Mouse (Mus musculus) heart, embryonic 15.5 days (tissue): ENCODE data around the gene Ppm1h. TPM values are rescaled to one million over a fixed set of nuclear protein-coding genes. Genes with fewer than 3 reads are reported as not detected.
"Not testable (repeated sequence)": the region's sequence is repeated elsewhere in the genome, so short reads cannot be mapped to it uniquely, and the experiment has no call there.

Experiments
- ATAC-seq: fragments of 200-750 bp; cut with Nextera tagmentation; replicated peaks from 2 replicates; pipeline ENCODE4 v1.8.0; 2017; ENCODE audit warnings: low read depth, moderate TSS enrichment; ENCODE audit not compliant: insufficient number of reproducible peaks, insufficient read depth, low FRiP score
- H3K27ac ChIP-seq: fragments of 300-500 bp; sonication (generic); 2 replicates; pipeline ENCODE4 v1.5.1; 2015; ENCODE audit warnings: mild to moderate bottlenecking, inconsistent platforms
- H3K27me3 ChIP-seq: fragments of 300-500 bp; sonication (generic); 2 replicates; pipeline ENCODE4 v1.6.1; 2015; ENCODE audit warnings: inconsistent platforms
- H3K36me3 ChIP-seq: fragments of 300-500 bp; sonication (generic); 2 replicates; pipeline ENCODE4 v1.6.1; 2015; ENCODE audit warnings: mild to moderate bottlenecking, inconsistent platforms
- H3K4me1 ChIP-seq: fragments of 300-500 bp; sonication (generic); replicated peaks from 2 replicates; pipeline ENCODE4 v1.6.1; 2015; ENCODE audit warnings: inconsistent platforms
- H3K4me2 ChIP-seq: fragments of 300-500 bp; sonication (generic); 2 replicates; pipeline ENCODE4 v1.6.1; 2015; ENCODE audit warnings: inconsistent platforms, mild to moderate bottlenecking, moderate library complexity
- H3K4me3 ChIP-seq: fragments of 300-500 bp; sonication (generic); 2 replicates; pipeline ENCODE4 v1.5.1; 2015; ENCODE audit warnings: mild to moderate bottlenecking, inconsistent platforms
- H3K9ac ChIP-seq: fragments of 300-500 bp; sonication (generic); 2 replicates; pipeline ENCODE4 v1.6.1; 2015; ENCODE audit warnings: mild to moderate bottlenecking, inconsistent platforms
- H3K9me3 ChIP-seq: fragments of 300-500 bp; sonication (generic); replicated peaks from 2 replicates; pipeline ENCODE4 v1.6.1; 2016; ENCODE audit warnings: inconsistent platforms
- WGBS: fragments of 180-500 bp; shearing (Covaris S2); methylation state at CpG from one replicate; pipeline ENCODE4 v1.1.7; 2015; ENCODE audit warnings: mixed read lengths; 5-methylcytosine and 5-hydroxymethylcytosine counted together
- polyA plus RNA-seq: library from polyadenylated mRNA; unstranded; fragments of >200 nt; fragmentation: Nextera tagmentation; extraction: Ambion mirVana; gene quantifications from 2 replicates; pipeline ENCODE4 v1.2.1, GENCODE M21; 2015

Ppm1h gene
- polyA plus RNA-seq, 1 experiment from 2014 or later, result 4.2 TPM

- H3K36me3 ChIP-seq, H3K9ac ChIP-seq, ATAC-seq, H3K27me3 ChIP-seq, H3K9me3 ChIP-seq, H3K4me3 ChIP-seq, H3K4me2 ChIP-seq, H3K27ac ChIP-seq: not testable (repeated sequence)
- H3K4me1 ChIP-seq, result peaks cover 18% of the 10 kb centered on the region
- 91% methylated on average over 5 of the region's 5 CpGs for WGBS
These were observed 287.1 kb downstream of the Ppm1h start for GRCm38 (mm10) chr10:122965650-122966049.

GRCm38 (mm10) chr10:122966421-122966820 is 287.9 kb downstream of the Ppm1h start:
- no peaks in the 10 kb centered on the region for H3K36me3 ChIP-seq
- H3K4me1 ChIP-seq, result peaks cover 13% of the 10 kb centered on the region
- H3K4me2 ChIP-seq, result no peak overlapping the region
- no peaks in the 10 kb centered on the region for H3K9me3 ChIP-seq
- no peak overlapping the region for H3K9ac ChIP-seq
- H3K4me3 ChIP-seq, result no peak overlapping the region
- peaks cover 3% of the 10 kb centered on the region; the same call in 1 of the 2 replicates for H3K27me3 ChIP-seq
- no peak overlapping the region for H3K27ac ChIP-seq
- WGBS, result 58% methylated on average over 7 of the region's 7 CpGs
- ATAC-seq, result no peak

DNA sequence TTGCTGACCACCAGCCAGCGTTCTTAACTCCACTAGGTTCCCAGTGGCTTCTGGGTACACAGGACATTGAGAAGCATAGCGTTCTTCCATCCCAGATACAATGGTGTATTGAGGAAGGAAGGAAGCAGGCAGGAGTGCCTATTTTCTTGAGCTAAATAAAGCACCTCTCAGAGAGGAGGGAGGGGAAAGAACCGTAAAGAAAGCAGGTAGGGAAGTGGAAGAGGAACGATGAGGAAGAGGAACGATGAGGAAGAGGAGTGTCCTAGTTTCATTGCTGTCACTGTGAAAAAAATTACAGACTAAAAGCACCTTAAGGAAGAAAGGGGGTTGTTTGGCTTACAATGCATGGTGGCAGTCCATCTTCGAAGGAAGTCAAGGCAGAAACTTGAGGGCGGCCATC is 291.6 kb downstream of the Ppm1h start:
- Histone ChIP-seq H3K4me1 (no peaks in the 10 kb centered on the region), H3K4me3 (no peak overlapping the region), H3K9ac (no peak overlapping the region), H3K4me2 (no peak overlapping the region), H3K9me3 (no peaks in the 10 kb centered on the region), H3K27ac (no peak overlapping the region), H3K36me3 (no peaks in the 10 kb centered on the region), H3K27me3 (no peaks in the 10 kb centered on the region)
- no peak for ATAC-seq
- WGBS, result 74% methylated on average over 7 of the region's 7 CpGs

GRCm38 (mm10) chr10:122973241-122973640 is 294.7 kb downstream of the Ppm1h start:
- Histone ChIP-seq H3K9me3 (no peaks in the 10 kb centered on the region), H3K4me1 (peaks cover 10% of the 10 kb centered on the region; the same call in 1 of the 2 replicates), H3K27ac (no peak overlapping the region), H3K27me3 (no peaks in the 10 kb centered on the region), H3K4me3 (no peak overlapping the region), H3K9ac (no peak overlapping the region), H3K4me2 (no peak overlapping the region), H3K36me3 (no peaks in the 10 kb centered on the region)
- no peak for ATAC-seq

DNA sequence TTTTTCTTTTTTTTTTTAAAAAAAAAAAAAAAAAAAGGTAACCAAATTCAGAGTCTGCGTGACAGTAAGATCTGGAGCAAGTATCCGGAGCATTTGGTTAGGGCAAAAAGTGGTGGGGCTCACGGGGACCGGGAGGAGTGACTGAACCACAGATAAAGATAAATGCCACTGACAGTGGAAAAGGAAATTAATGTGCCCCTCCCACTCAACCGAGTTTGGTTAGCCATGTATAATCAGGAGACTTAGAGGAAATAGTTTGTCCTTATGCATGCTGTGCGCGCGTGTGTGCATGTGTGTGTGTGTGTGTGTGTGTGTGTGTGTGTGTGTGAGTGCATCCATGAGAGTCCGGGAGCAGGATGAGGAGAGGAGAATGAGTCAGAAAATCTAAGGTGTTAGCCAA is 297.5 kb downstream of the Ppm1h start:
- H3K27me3 ChIP-seq, result no peaks in the 10 kb centered on the region
- no peak overlapping the region for H3K9ac ChIP-seq
- WGBS, result 60% methylated on average over 9 of the region's 9 CpGs
- no peak overlapping the region for H3K27ac ChIP-seq
- H3K4me1 ChIP-seq, result peaks cover 10% of the 10 kb centered on the region; the same call in 1 of the 2 replicates
- no peaks in the 10 kb centered on the region for H3K9me3 ChIP-seq
- no peak overlapping the region for H3K4me3 ChIP-seq
- no peak for ATAC-seq
- H3K36me3 ChIP-seq, result peaks cover 13% of the 10 kb centered on the region
- H3K4me2 ChIP-seq, result no peak overlapping the region

- ATAC-seq, result no peak
- H3K9ac ChIP-seq, result no peak overlapping the region
- no peaks in the 10 kb centered on the region for H3K9me3 ChIP-seq
- peaks cover 21% of the 10 kb centered on the region for H3K4me1 ChIP-seq
- H3K4me2 ChIP-seq, result no peak overlapping the region
- peaks cover 13% of the 10 kb centered on the region for H3K36me3 ChIP-seq
- no peaks in the 10 kb centered on the region for H3K27me3 ChIP-seq
- H3K27ac ChIP-seq, result no peak overlapping the region
- no peak overlapping the region for H3K4me3 ChIP-seq
These were observed 300.8 kb downstream of the Ppm1h start for GRCm38 (mm10) chr10:122979356-122979755.

DNA sequence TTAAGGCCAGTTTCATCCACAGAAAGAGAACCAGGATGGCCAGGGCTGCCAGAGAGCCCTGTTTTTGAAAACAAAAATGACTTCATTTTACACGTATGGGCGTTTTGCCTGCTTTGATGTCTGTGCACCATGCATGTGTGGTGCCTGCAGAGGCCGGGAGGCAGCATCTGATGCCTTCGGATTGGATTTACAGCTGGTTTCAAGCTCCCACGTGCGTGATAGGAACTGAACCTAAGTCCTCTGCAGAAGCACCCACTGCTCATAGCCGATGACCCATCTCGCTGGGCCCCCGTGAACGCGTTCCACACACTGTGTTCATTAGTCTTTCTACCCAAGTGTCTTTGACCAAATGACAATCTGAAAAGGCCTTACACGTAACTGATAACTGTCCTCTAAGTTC is 301.6 kb downstream of the Ppm1h start:
- Histone ChIP-seq H3K4me3 (no peak overlapping the region), H3K4me2 (no peak overlapping the region), H3K27me3 (no peaks in the 10 kb centered on the region), H3K9me3 (no peaks in the 10 kb centered on the region), H3K27ac (no peak overlapping the region), H3K9ac (no peak overlapping the region), H3K4me1 (peaks cover 21% of the 10 kb centered on the region), H3K36me3 (peaks cover 13% of the 10 kb centered on the region)
- 93% methylated on average over 12 of the region's 12 CpGs for WGBS
- ATAC-seq, result no peak

- Histone ChIP-seq H3K36me3 (peaks cover 13% of the 10 kb centered on the region), H3K27me3 (no peaks in the 10 kb centered on the region), H3K9me3 (no peaks in the 10 kb centered on the region), H3K4me3 (peak overlapping the region; percentile 76), H3K4me2 (peak overlapping the region; percentile 75), H3K4me1 (peaks cover 26% of the 10 kb centered on the region), H3K9ac (peak overlapping the region; percentile 97; the same call in 1 of the 2 replicates), H3K27ac (peak overlapping the region; percentile 100)
- 29% methylated on average over 11 of the region's 11 CpGs for WGBS
- ATAC-seq, result no peak
These were observed 304.5 kb downstream of the Ppm1h start for GRCm38 (mm10) chr10:122982909-122983578.

DNA sequence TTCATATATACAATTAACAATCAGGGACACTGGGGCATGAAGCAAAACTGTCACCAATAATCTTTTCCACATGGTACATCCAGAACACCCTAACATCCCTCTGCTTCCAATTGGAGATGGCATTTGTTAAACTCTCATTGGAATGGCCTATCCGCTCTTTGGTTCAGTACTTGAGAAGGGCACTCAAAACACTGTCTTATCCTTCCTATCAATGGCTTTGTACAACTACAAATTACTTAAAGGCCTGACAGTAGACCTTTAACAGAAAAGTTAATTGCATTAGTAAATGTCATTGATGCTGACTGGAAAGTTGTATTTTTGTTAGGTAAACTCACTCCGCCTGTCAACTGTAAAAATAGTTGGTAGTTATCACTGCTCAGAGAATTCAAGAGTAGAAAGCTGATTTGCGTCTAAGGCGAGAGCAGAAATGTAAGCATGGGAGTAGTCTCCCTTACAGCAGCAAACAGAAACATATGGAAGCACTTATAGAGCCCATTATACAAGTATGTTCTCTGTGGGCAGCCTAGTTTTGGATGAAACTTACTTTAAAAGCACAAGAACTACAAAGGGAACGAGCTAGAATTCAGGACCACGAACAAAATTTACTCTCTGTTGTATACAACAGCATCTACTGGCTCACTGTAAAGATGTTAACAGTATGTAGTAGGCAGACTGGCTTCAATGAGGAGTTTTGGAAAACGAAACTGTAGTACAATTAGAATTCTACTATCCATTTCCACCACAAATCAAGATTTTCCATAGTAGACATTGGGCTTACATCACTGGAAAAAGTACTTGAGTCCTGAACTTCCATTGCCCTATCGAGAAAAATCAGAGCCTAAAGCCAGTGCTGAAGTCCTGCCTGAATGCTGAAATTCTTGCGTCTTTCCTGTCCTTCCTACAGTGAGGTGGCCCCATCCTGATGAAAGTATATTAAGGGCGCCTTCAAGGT is 305.3 kb downstream of the Ppm1h start:
- H3K4me3 ChIP-seq, result peak overlapping the region; percentile 76
- peaks cover 34% of the 10 kb centered on the region for H3K4me1 ChIP-seq
- peak overlapping the region; percentile 100 for H3K27ac ChIP-seq
- 25% methylated on average over 10 of the region's 10 CpGs for WGBS
- H3K9me3 ChIP-seq, result no peaks in the 10 kb centered on the region
- H3K36me3 ChIP-seq, result peaks cover 13% of the 10 kb centered on the region
- H3K9ac ChIP-seq, result peak overlapping the region; percentile 97
- no peaks in the 10 kb centered on the region for H3K27me3 ChIP-seq
- peak overlapping the region; percentile 75 for H3K4me2 ChIP-seq
- ATAC-seq, result no peak

DNA sequence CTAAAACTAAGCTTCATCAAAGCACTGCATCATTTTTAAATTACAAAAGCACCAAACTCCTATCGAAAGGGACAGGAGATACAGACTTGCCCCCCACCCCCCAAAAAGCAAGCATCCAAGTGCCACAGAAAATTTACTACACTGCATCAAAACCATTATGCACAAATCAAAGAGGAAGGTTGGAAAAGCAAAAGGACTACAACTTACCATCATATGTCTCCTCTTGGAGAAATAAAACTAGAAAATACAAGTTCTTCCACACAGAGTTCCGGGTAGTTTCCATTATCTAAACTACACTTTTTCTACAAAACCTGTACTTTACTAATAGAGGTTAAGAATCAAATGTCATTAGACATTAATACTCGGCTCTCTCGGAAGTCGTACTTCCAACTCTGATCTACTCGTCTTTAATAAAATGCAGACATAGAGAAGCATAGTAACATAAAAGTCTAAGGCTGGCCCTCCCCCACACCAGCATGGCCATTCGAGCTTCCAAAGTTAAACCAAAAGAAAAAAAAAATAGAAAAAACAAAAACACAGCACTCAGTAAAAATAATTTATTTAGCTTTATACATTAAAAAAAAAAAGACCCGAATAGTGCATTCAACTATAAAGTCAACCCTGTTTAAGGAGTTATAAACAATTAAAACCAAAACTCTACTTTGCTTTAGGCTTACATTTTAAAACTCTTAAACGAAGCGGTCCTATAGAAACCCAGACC is 306.1 kb downstream of the Ppm1h start:
- Histone ChIP-seq H3K36me3 (peaks cover 13% of the 10 kb centered on the region), H3K27me3 (no peaks in the 10 kb centered on the region), H3K4me3 (peak overlapping the region; percentile 76), H3K27ac (peak overlapping the region; percentile 100), H3K9ac (peak overlapping the region; percentile 97), H3K4me2 (peak overlapping the region; percentile 75), H3K4me1 (peaks cover 40% of the 10 kb centered on the region), H3K9me3 (no peaks in the 10 kb centered on the region)
- 2% methylated on average over 10 of the region's 10 CpGs for WGBS
- no peak for ATAC-seq

GRCm38 (mm10) chr10:122985252-122985514 is 306.6 kb downstream of the Ppm1h start:
- Histone ChIP-seq H3K4me2 (peak overlapping the region; percentile 75), H3K4me3 (peak overlapping the region; percentile 76), H3K9me3 (no peaks in the 10 kb centered on the region), H3K27me3 (no peaks in the 10 kb centered on the region), H3K36me3 (peaks cover 8% of the 10 kb centered on the region), H3K27ac (peak overlapping the region; percentile 100), H3K9ac (peak overlapping the region; percentile 97), H3K4me1 (peaks cover 45% of the 10 kb centered on the region)
- under 1% methylated on average over 37 of the region's 37 CpGs for WGBS
- no peak for ATAC-seq
